Mouse (Mus musculus) megakaryocyte, embryonic 14.5 days (primary cell): Measurements from ENCODE around the gene Dock4.

ENCODE experiments used
- FLI1 ChIP-seq: IDR thresholded peaks from 2 replicates; pipeline ENCODE4 v1.6.1; 2012; ENCODE audit warnings: low read length, inconsistent platforms, mixed read lengths
- GATA1 ChIP-seq: IDR thresholded peaks from 3 replicates; pipeline ENCODE4 v1.6.1; 2012; ENCODE audit warnings: mixed read lengths, low read length, inconsistent platforms, borderline replicate concordance

DNA sequence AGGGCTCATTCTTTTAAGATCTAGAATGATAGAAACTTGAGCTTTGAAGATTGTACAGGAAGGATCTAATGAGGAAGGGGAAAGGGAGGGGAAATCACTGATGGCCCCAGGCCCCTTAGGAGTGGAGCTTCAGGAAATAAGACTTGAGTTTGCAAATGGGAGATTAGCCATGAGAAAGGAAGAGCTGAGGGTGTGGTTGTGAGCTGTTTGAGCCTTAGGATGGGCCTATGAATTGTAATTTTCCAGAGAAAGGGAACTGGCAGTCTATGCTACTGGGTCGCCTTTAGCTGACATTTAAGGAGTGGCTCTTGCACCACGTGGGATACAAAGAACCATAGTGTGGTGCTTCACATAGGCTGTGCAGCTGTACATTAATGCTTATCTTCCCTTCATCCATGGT lies 208.6 kb downstream of the Dock4 start:
- TF ChIP-seq GATA1: no peak
- TF ChIP-seq FLI1: no peak
